Mouse (Mus musculus) kidney, postnatal 14 days (tissue): Measurements from ENCODE around the gene Gm42791.

Source experiments
- DNase-seq: peaks from one replicate; pipeline ENCODE4 v3.0.0; 2022; ENCODE audit warnings: mixed read lengths

Gm42791 gene

GRCm38 (mm10) chr5:148994706-148995414 is at the start of gene Gm42791:
Gm42791 (minus strand) TSS chr5:148995147.
- peak; percentile 97 for DNase-seq

DNA sequence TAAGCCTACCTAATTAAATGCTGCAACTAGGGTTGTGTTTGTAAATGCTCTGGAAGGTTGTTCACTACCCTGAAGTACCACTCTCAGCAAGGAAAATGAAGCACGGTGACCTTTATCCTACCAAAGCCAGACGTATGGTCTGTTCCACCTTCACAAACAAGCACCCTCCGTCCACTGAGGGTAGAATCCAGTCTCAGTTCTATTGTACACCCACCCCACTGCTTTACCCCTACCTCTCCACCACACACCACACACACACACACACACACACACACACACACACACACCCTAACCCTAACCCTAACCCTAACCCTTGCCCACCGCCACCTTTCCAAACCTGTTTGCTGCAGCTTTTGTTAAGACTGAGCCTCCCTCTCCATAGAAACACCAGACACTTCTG is 49.1 kb upstream of the Gm42791 start:
- no peak for DNase-seq

DNA sequence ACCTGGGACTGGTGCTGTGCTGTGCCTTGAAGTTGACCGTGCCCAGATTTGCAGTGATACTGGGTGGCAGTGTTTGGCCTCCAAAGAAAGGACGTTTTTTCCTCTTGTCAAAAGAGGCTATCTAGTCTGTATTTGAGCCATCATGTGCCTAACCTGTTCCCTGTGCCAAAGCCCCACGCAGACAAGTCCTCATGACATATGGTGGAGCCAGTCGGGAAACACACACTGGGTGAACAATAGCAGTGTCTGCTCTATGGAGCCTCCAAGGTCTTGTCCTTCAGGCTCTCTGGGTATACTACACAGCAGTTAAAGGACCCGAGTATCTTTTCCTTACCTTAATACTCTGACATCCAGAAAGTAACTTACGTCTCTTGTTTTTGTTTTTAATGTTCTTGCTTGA is 48.3 kb upstream of the Gm42791 start:
- DNase-seq: no peak

- DNase-seq: no peak
These were observed 44.9 kb upstream of the Gm42791 start for GRCm38 (mm10) chr5:149039825-149040224.

- DNase-seq: peak; percentile 86
These were observed 42.8 kb upstream of the Gm42791 start for GRCm38 (mm10) chr5:149037729-149038128.

DNA sequence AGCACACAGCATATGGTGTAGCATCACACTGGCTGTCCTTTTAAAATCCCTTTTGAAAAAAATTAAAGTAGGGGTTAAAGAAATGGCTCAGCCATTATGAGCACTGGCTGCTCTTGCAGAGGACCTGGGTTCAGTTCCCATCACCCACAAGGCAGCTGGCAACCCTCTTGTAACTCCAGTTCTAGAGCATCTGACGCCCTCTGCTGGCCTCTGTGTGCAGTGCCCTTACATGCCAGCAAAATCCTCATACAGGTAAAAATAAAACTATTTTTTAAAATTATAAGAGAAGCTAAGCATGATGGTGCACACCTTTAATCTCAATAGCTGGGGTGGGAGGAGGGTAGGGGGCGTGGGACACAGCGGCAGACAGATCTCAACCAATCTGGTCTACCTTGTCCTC is 42.0 kb upstream of the Gm42791 start:
- no peak for DNase-seq

DNA sequence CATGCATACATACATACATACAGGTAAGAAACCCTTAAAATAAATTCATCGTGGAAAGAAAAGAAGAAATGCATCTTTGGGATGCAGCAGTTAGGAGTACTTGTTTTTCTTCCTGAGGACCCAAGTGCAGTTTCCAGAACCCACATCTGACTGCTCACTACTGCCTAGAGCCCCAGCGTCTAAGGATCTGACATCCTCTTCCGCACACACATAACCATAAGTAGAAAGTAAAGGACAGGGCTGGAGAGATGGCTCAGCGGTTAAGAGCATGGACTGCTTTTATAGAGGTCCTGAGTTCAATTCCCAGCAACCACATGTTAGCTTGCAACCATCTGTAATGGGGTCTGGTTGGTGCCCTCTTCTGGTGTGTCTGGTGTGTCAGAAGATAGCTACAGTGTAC is 37.5 kb upstream of the Gm42791 start:
- DNase-seq: no peak

DNA sequence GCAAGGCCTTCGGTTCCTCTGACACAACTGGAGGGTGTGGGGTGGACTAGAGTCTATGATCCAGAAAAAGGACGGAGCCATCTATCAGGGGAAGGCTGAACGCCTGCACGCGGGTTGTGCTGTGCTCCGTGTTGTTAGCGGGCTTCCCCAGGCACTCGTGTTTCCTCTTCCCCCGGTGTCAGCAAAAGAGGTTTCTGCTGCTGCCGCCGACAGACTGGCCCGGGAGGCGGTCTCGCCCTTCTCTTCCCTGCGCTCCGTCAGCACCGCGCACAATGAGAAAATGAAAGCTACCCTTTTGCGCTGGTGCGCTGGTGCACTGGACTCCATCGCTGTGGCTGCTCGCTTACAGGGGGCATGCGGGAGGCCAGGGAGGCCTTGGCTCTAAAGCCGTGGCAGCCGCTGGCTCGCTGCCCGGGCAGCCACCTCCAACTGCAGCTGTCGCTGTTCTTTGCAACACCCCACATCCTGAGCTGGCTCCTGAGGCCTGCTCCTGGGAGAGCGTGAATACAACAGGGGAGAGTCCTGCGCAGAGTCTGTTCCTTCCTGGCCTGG is 36.3 kb upstream of the Gm42791 start:
- DNase-seq: peak; percentile 85

- DNase-seq: no peak
These were observed 35.2 kb upstream of the Gm42791 start for GRCm38 (mm10) chr5:149030103-149030502.

- no peak for DNase-seq
These were observed 33.4 kb upstream of the Gm42791 start for GRCm38 (mm10) chr5:149028394-149028793.

- DNase-seq: no peak
These were observed 32.4 kb upstream of the Gm42791 start for GRCm38 (mm10) chr5:149027389-149027788.

- peak; percentile 51 for DNase-seq
These were observed 26.2 kb upstream of the Gm42791 start for GRCm38 (mm10) chr5:149021120-149021519.

DNA sequence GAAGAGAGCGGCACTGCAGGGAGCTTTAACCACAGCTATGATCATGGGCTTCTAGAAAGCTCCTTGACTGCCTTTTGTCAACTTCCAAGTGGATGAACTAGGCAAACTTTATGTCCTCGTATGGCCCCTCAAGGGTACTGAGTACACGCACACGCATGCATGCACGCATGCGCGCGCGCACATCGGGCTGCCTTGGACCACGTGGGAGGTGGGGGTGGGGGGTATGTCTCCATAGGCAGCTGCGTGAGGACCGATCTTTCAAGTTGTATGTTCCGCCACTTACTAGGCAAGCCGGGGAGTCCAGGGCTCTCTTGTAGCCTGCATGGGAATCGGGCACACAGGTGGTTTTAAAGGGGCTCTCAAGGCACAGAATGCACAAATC is 25.7 kb upstream of the Gm42791 start:
- no peak for DNase-seq

- no peak for DNase-seq
These were observed 25.2 kb upstream of the Gm42791 start for GRCm38 (mm10) chr5:149020059-149020680.

GRCm38 (mm10) chr5:149017666-149018415 is 22.9 kb upstream of the Gm42791 start:
- DNase-seq: no peak

- no peak for DNase-seq
These were observed 22.2 kb upstream of the Gm42791 start for GRCm38 (mm10) chr5:149017181-149017580.

DNA sequence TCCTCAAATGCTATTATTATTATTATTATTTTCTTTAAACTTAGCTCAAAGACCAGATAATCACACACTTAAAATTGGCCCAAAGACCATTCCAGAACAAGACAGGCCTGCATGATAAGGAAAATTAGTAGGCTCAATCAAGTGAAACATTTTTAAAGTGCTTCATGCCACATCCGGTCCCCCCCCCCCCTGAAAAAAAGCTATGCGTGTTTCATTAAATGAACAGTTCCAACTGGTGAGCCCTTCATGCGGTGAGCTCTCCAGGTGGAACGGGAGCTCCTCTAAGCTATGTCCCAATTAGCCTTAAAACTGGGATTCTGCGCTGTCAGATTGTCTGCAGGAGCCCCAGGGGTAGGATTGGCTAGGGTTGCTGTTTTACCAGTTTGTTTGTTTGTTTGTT is 21.3 kb upstream of the Gm42791 start:
- DNase-seq: no peak

DNA sequence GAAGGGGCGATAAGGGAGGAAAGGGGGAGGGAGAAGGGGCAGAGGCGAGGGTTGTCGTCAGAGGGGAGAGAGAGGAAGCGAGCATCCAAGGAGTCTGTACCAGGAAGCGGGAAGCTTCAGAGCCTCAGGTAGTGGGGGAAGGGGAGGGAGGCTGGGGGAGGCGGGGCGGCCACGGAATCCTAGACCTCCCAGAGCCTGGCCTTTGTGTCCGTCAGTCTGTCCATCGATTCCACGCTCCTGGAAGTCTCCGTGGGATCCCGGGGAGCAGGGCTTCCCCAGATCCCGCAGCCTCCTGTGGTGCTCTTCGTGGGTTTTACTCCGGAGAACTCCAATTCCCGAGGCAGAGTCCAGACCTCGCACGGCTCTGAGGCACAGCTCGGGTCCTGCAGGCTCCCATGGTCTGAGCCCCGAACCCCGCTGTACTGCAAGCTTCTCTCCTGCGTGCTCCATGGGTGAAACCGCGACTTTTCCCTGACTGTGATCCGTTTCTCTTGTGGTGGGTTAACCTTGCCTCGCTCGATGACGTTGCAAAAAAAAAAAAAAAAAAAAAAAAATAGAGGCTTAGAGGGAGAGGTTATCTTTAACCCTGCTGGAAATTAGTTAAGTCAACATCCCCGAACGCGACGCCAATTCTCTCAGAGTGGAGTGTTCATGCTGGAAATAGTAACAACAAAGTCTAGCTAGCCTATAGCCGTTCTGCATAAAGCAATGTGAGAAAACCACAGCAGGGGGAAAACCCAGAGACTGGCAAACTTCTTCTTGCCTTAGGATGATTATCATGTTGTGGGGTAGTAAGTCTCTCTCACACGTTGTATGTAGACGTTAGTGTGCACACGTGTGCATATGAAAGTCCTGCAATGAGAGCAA is 20.6 kb upstream of the Gm42791 start:
- DNase-seq: no peak

- no peak for DNase-seq
These were observed 19.8 kb upstream of the Gm42791 start for GRCm38 (mm10) chr5:149014600-149015268.

DNA sequence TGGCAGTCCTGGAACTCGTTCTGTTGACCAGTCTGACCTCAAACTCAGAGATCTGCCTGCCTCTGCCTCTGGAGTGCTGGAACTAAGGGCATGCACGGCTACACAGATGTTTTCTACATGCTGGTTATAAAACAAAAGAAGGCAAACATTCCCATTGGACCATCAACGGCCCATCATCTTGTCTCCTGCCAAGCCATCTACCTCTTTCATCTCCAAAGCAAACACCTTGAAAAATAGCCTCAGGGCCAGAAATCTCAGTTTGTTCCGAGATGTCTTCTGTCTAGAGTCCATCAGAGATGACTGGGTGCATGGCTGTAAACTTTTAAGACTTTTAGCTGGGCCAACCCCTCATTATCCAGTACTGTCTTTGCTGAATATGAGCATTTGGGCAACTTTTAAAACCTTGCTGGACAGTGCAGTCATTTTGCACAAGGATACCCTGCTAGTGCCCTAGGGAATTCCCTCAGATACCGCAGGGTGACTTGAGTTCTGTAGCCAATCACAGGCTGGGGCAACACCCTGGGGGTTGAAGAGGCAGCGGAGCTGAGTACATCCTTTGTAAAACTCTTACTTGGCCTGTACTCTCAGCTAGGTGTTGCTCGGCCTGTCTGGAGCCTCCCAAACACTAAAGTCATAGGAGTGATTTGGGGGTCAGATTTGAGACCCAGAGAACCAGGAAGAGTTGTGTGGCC is 19.0 kb upstream of the Gm42791 start:
- no peak for DNase-seq

- no peak for DNase-seq
These were observed 14.2 kb upstream of the Gm42791 start for GRCm38 (mm10) chr5:149009111-149009510.

GRCm38 (mm10) chr5:149007295-149007646 is 12.3 kb upstream of the Gm42791 start:
- no peak for DNase-seq
